Mouse (Mus musculus) spleen, adult 2 months (tissue): ENCODE measurements around the gene Sprr2a1. TPM values are rescaled to one million over a fixed set of nuclear protein-coding genes. Genes with fewer than 3 reads are reported as not detected.
"Not testable (repeated sequence)": the region's sequence is repeated elsewhere in the genome, so short reads cannot be mapped to it uniquely, and the experiment has no call there.

Experiments used
- DNase-seq, 2 experiments: peaks; one replicate each; pipeline versions ENCODE4 v3.0.0 to v3.0.0-alpha.2; 2012 to 2021; ENCODE audit warnings: low spot score in 2 of 2, low read depth in 1 of 2
- H3K27ac ChIP-seq: fragments of 200-500 bp; 2 replicates; pipeline ENCODE4 v1.5.1; 2012; ENCODE audit warnings: low read length, inconsistent platforms; ENCODE audit not compliant: insufficient read depth
- H3K27me3 ChIP-seq: fragments of 200-500 bp; 2 replicates; pipeline ENCODE4 v1.6.1; 2012; ENCODE audit warnings: mild to moderate bottlenecking, moderate library complexity, low read length, inconsistent platforms; ENCODE audit not compliant: control insufficient read depth, insufficient read depth
- H3K36me3 ChIP-seq: fragments of 200-500 bp; 2 replicates; pipeline ENCODE4 v1.6.1; 2012; ENCODE audit warnings: mild to moderate bottlenecking, low read length, inconsistent platforms; ENCODE audit not compliant: control insufficient read depth, insufficient read depth
- H3K4me1 ChIP-seq: fragments of 200-500 bp; 2 replicates; pipeline ENCODE4 v1.6.1; 2011; ENCODE audit warnings: inconsistent platforms; ENCODE audit not compliant: control insufficient read depth, insufficient read depth, insufficient read length
- H3K4me3 ChIP-seq: fragments of 200-500 bp; 2 replicates; pipeline ENCODE4 v1.5.1; 2011; ENCODE audit warnings: mild to moderate bottlenecking, inconsistent platforms; ENCODE audit not compliant: insufficient read depth, insufficient read length; ENCODE audit errors: extremely low read depth
- WGBS: fragments of 180-500 bp; shearing (Covaris S2); methylation state at CpG from one replicate; pipeline ENCODE4 v1.1.7; 2018; 5-methylcytosine and 5-hydroxymethylcytosine counted together
- polyA plus RNA-seq: library from polyadenylated mRNA; depleted of rRNA; stranded (reverse); fragments of >200 nt; gene quantifications from 2 replicates; pipeline ENCODE4 v1.2.3, GENCODE M21; 2012

Sprr2a1 gene
- polyA plus RNA-seq, 1 experiment, result not detected

GRCm38 (mm10) chr3:92236463-92237189 lies 21.0 kb downstream of the Sprr2a1 start:
- H3K27me3 ChIP-seq, H3K4me1 ChIP-seq, H3K27ac ChIP-seq, H3K4me3 ChIP-seq, DNase-seq, H3K36me3 ChIP-seq: not testable (repeated sequence)
- WGBS, result no CpG with 5 or more reads among the region's 5 CpGs

GRCm38 (mm10) chr3:92238736-92239135 lies 23.1 kb downstream of the Sprr2a1 start:
- H3K4me3 ChIP-seq, H3K4me1 ChIP-seq, H3K27ac ChIP-seq, H3K27me3 ChIP-seq, DNase-seq, H3K36me3 ChIP-seq: not testable (repeated sequence)

- H3K4me3 ChIP-seq, DNase-seq, H3K27ac ChIP-seq, H3K36me3 ChIP-seq, H3K27me3 ChIP-seq, H3K4me1 ChIP-seq: not testable (repeated sequence)
- WGBS, result no CpG with 5 or more reads among the region's 1 CpGs
Observed at GRCm38 (mm10) chr3:92239197-92239596, 23.6 kb downstream of the Sprr2a1 start.

GRCm38 (mm10) chr3:92244833-92245232 lies 29.2 kb downstream of the Sprr2a1 start:
- not testable (repeated sequence) for H3K4me1 ChIP-seq, H3K27ac ChIP-seq, DNase-seq, H3K36me3 ChIP-seq, H3K4me3 ChIP-seq, H3K27me3 ChIP-seq

- H3K36me3 ChIP-seq, H3K4me1 ChIP-seq: not testable (repeated sequence)
Observed at GRCm38 (mm10) chr3:92246245-92246644, 30.6 kb downstream of the Sprr2a1 start.

GRCm38 (mm10) chr3:92248494-92248893 lies 32.9 kb downstream of the Sprr2a1 start:
- H3K4me3 ChIP-seq, H3K27me3 ChIP-seq, H3K4me1 ChIP-seq, H3K36me3 ChIP-seq, DNase-seq, H3K27ac ChIP-seq: not testable (repeated sequence)

More at GRCm38 (mm10) chr3:92246245-92246644, 30.6 kb downstream of the Sprr2a1 start:
- DNase-seq, H3K27ac ChIP-seq, H3K27me3 ChIP-seq, H3K4me3 ChIP-seq: not testable (repeated sequence)
- WGBS, result no CpG with 5 or more reads among the region's 10 CpGs

GRCm38 (mm10) chr3:92250450-92250849 lies 34.9 kb downstream of the Sprr2a1 start:
- H3K4me3 ChIP-seq, DNase-seq, H3K4me1 ChIP-seq, H3K36me3 ChIP-seq, H3K27me3 ChIP-seq, H3K27ac ChIP-seq: not testable (repeated sequence)
- WGBS, result 92% methylated on average over 1 of the region's 2 CpGs

GRCm38 (mm10) chr3:92253860-92254259 lies 38.3 kb downstream of the Sprr2a1 start:
- H3K4me3 ChIP-seq, H3K27me3 ChIP-seq, DNase-seq, H3K36me3 ChIP-seq, H3K27ac ChIP-seq, H3K4me1 ChIP-seq: not testable (repeated sequence)
- WGBS, result no CpG with 5 or more reads among the region's 8 CpGs

GRCm38 (mm10) chr3:92258526-92258925 lies 42.9 kb downstream of the Sprr2a1 start:
- DNase-seq, H3K27me3 ChIP-seq, H3K27ac ChIP-seq, H3K4me3 ChIP-seq, H3K36me3 ChIP-seq, H3K4me1 ChIP-seq: not testable (repeated sequence)

GRCm38 (mm10) chr3:92263462-92263861 lies 47.9 kb downstream of the Sprr2a1 start:
- not testable (repeated sequence) for DNase-seq, H3K4me1 ChIP-seq, H3K36me3 ChIP-seq, H3K4me3 ChIP-seq, H3K27me3 ChIP-seq, H3K27ac ChIP-seq
- WGBS, result no CpG with 5 or more reads among the region's 2 CpGs
